Mouse (Mus musculus) brain, embryonic 14.5 days (tissue): Measurements from ENCODE around the gene Exoc3l.

Experiments
- CTCF ChIP-seq: fragments of 200-500 bp; IDR thresholded peaks from 2 replicates; pipeline ENCODE4 v1.5.1; 2012; ENCODE audit warnings: inconsistent platforms, mild to moderate bottlenecking, moderate library complexity, borderline replicate concordance; ENCODE audit not compliant: insufficient read depth, insufficient read length; ENCODE audit errors: extremely low read depth
- POLR2A ChIP-seq: fragments of 200-500 bp; IDR thresholded peaks from 2 replicates; pipeline ENCODE4 v1.6.1; 2012; ENCODE audit warnings: mild to moderate bottlenecking, inconsistent platforms, borderline replicate concordance; ENCODE audit not compliant: poor library complexity, insufficient read depth, insufficient read length, severe bottlenecking; ENCODE audit errors: extremely low read depth

GRCm38 (mm10) chr8:105294776-105295175 is 1.1 kb downstream of the Exoc3l start:
- TF ChIP-seq CTCF = no peak
- TF ChIP-seq POLR2A = no peak
